Mouse (Mus musculus): Measurements from ENCODE around the gene Klhl18.

GRCm38 (mm10) chr9:110488841-110489240 lies 12.3 kb upstream of the Klhl18 start:
- TF ChIP-seq CTCF (IDR thresholded peaks at IDR 0.05; ENCODE audit: borderline replicate concordance, insufficient read depth, low read length) (no peak), POLR2A (IDR thresholded peaks at IDR 0.05; ENCODE audit: low read depth, low read length) (no peak)

Data from embryonic fibroblast, embryonic 13.5 days (primary cell).